8 mouse cellular contexts compared by ENCODE assay signal in genomic region chr2:166786353-166787004, GRCm38 (mm10). TPM values are rescaled to one million over a fixed set of nuclear protein-coding genes. Genes with fewer than 3 reads are reported as not detected.
DNase-seq lines count a peak whose midpoint lies in the region; ATAC-seq lines count a peak whose summit lies in the region.

No protein-coding gene starts in this region.

- peaks cover 21% of the 10 kb centered on the region for H3K4me1 ChIP-seq in erythroblast, embryonic 14.5 days (ENCODE audit: control insufficient read depth)
- H3K4me1 ChIP-seq in heart, embryonic 12.5 days (replicated peaks), result peaks cover 17% of the 10 kb centered on the region
- H3K4me1 ChIP-seq in kidney, embryonic 16.5 days (ENCODE audit: insufficient read depth, low read length), result peaks cover 12% of the 10 kb centered on the region; the same call in 1 of the 2 replicates

- H3K27me3 ChIP-seq in erythroblast, embryonic 14.5 days (ENCODE audit: control insufficient read depth), result peaks cover 22% of the 10 kb centered on the region
- H3K27me3 ChIP-seq in heart, embryonic 12.5 days (replicated peaks), result peaks cover 9% of the 10 kb centered on the region; the same call in 1 of the 2 replicates
- no peaks in the 10 kb centered on the region for H3K27me3 ChIP-seq in kidney, embryonic 16.5 days (ENCODE audit: insufficient read depth, low read length)

- DNase-seq in CD4-positive, CD25-positive, alpha-beta regulatory T cell, adult 2 months (ENCODE audit: low read depth, low spot score), result peak; percentile 94
- DNase-seq in brain, embryonic 18.5 days (ENCODE audit: low read depth, low spot score), result peak; percentile 89
- peak; percentile 91 for DNase-seq in liver
- peak; percentile 85 to 89 for DNase-seq in spleen, postnatal 36 days (ENCODE audit: low spot score in 2 of 2)

- no peaks in the 10 kb centered on the region for H3K36me3 ChIP-seq in erythroblast, embryonic 14.5 days (ENCODE audit: control insufficient read depth)
- H3K36me3 ChIP-seq in heart, embryonic 12.5 days, result no peaks in the 10 kb centered on the region
- H3K36me3 ChIP-seq in kidney, embryonic 16.5 days (ENCODE audit: insufficient read depth, low read length), result no peaks in the 10 kb centered on the region

- peak overlapping the region; percentile 76 for H3K4me3 ChIP-seq in erythroblast, embryonic 14.5 days (replicated peaks)
- H3K4me3 ChIP-seq in heart, embryonic 12.5 days, result peak overlapping the region; percentile 86
- peak overlapping the region; percentile 84 for H3K4me3 ChIP-seq in kidney, embryonic 16.5 days (ENCODE audit: low read length)

- peak; percentile 96 for ATAC-seq in heart, embryonic 12.5 days (ENCODE audit: insufficient number of reproducible peaks, low FRiP score)
- peak; percentile 96 for ATAC-seq in kidney, embryonic 16.5 days (ENCODE audit: low FRiP score, low TSS enrichment)
- ATAC-seq in monocyte, adult 5-6 weeks (replicated peaks; ENCODE audit: insufficient number of reproducible peaks, low FRiP score, low TSS enrichment, poor library complexity, severe bottlenecking), result peak; percentile 99

- under 1% methylated on average over 35 of the region's 35 CpGs for WGBS in heart, embryonic 12.5 days
- under 1% methylated on average over 35 of the region's 35 CpGs for WGBS in kidney, embryonic 16.5 days

- no peaks in the 10 kb centered on the region for H3K9me3 ChIP-seq in erythroblast, embryonic 14.5 days (ENCODE audit: control insufficient read depth, low read length)
- H3K9me3 ChIP-seq in heart, embryonic 12.5 days (replicated peaks), result no peaks in the 10 kb centered on the region
- no peaks in the 10 kb centered on the region for H3K9me3 ChIP-seq in kidney, embryonic 16.5 days (ENCODE audit: low read length)

- peak overlapping the region; percentile 84 for H3K9ac ChIP-seq in heart, embryonic 12.5 days
- H3K9ac ChIP-seq in kidney, embryonic 16.5 days (replicated peaks; ENCODE audit: low read length), result peak overlapping the region; percentile 85

- H3K27ac ChIP-seq in heart, embryonic 12.5 days (ENCODE audit: poor library complexity, severe bottlenecking), result no peak overlapping the region
- 0 out of 2 replicates have a peak overlapping the region, but pooled peaks have one; percentile 50 for H3K27ac ChIP-seq in kidney, embryonic 16.5 days (ENCODE audit: low read length)

- peak overlapping the region; percentile 98 for H3K4me2 ChIP-seq in heart, embryonic 12.5 days
- H3K4me2 ChIP-seq in kidney, embryonic 16.5 days (replicated peaks; ENCODE audit: low read depth, low read length), result peak overlapping the region; percentile 84

RNA-seq across cellular contexts. Expression of gene Trp53rkb, which starts 5.9 kb away (rescaled TPM):
- 0.13 and 0.46 TPM in 2 replicates for polyA plus RNA-seq in erythroblast, embryonic 14.5 days (2012)
- polyA plus RNA-seq in heart, embryonic 12.5 days (2016; fragmentation: Nextera tagmentation; extraction: Ambion mirVana), result 5.5 and 6.1 TPM in 2 replicates
- polyA plus RNA-seq in kidney, embryonic 16.5 days (2015; fragmentation: Nextera tagmentation; extraction: Ambion mirVana), result 7.8 and 8.2 TPM in 2 replicates
- 1.6 to 13.4 TPM (median 3.3 TPM) in 3 replicates for total RNA-seq in monocyte, adult 5-6 weeks (2017)

RNA-seq across cellular contexts. Expression of gene Arfgef2, which starts 18.9 kb away (rescaled TPM):
- polyA plus RNA-seq in erythroblast, embryonic 14.5 days (2012), result 0.34 and 0.48 TPM in 2 replicates
- 10.1 and 11.1 TPM in 2 replicates for polyA plus RNA-seq in heart, embryonic 12.5 days (2016; fragmentation: Nextera tagmentation; extraction: Ambion mirVana)
- 4.6 and 4.9 TPM in 2 replicates for polyA plus RNA-seq in kidney, embryonic 16.5 days (2015; fragmentation: Nextera tagmentation; extraction: Ambion mirVana)
- total RNA-seq in monocyte, adult 5-6 weeks (2017), result 17.1 to 25.1 TPM (median 24.6 TPM) in 3 replicates
